In genomic region chr7:45372371-45372770, GRCm38 (mm10) we compare ENCODE assay signal across 18 mouse cellular contexts. TPM values are rescaled to one million over a fixed set of nuclear protein-coding genes. Genes with fewer than 3 reads are reported as not detected.
"Had no signal": no experiment of that assay in that cellular context is flagged by ENCODE, and none has a peak within 500 bp of the region (broad histone marks: within the 10 kb centered on the region; RNA-seq: fewer than 3 reads in every experiment).

No protein-coding gene starts in this region.

- H3K4me3 ChIP-seq: midbrain, embryonic 10.5 days; midbrain, embryonic 12.5 days; neural tube, embryonic 12.5 days had no signal

- H3K4me2 ChIP-seq: lung, embryonic 14.5 days; midbrain, embryonic 12.5 days; neural tube, embryonic 12.5 days had no signal

- DNase-seq: lung, adult 18-20 months; lung, embryonic 14.5 days; lung, postnatal 10 days; midbrain, embryonic 14.5 days; right cerebral cortex, postnatal 14 days; thymus, adult 18-20 months; thymus, postnatal 14 days; thymus, postnatal 36 days had no signal

RNA-seq across cellular contexts. Expression of gene Lin7b, which starts 2.0 kb away (rescaled TPM):
- total RNA-seq: megakaryocyte, adult 5-6 weeks had no signal

RNA-seq across cellular contexts. Expression of gene Ppfia3, which starts 5.6 kb away (rescaled TPM):
- total RNA-seq: megakaryocyte, adult 5-6 weeks; neutrophil, adult 5-6 weeks had no signal

RNA-seq across cellular contexts. Expression of gene Kcna7, which starts 33.1 kb away (rescaled TPM):
- total RNA-seq: megakaryocyte, adult 5-6 weeks; megakaryocyte-erythroid progenitor cell, adult 5-6 weeks; neutrophil, adult 5-6 weeks had no signal
- polyA plus RNA-seq: lung, embryonic 14.5 days; lung, embryonic 16.5 days; midbrain, embryonic 10.5 days; midbrain, embryonic 12.5 days; midbrain, embryonic 14.5 days; midbrain, embryonic 16.5 days; neural tube, embryonic 12.5 days; neural tube, embryonic 14.5 days; stomach, embryonic 14.5 days had no signal

RNA-seq across cellular contexts. Expression of gene Hrc, which starts 37.3 kb away (rescaled TPM):
- total RNA-seq: megakaryocyte-erythroid progenitor cell, adult 5-6 weeks; neutrophil, adult 5-6 weeks had no signal
- polyA plus RNA-seq: midbrain, embryonic 14.5 days had no signal
